Mouse (Mus musculus): Measurements from ENCODE around the gene Fastk. TPM values are rescaled to one million over a fixed set of nuclear protein-coding genes. Genes with fewer than 3 reads are reported as not detected.
"Not testable (repeated sequence)": the region's sequence is repeated elsewhere in the genome, so short reads cannot be mapped to it uniquely, and the experiment has no call there.

Gene Fastk
- polyA plus RNA-seq, 1 experiment from 2014 or later = 85.3 TPM

- Histone ChIP-seq H3K27me3 (no peaks in the 10 kb centered on the region), H3K4me2 (no peak overlapping the region), H3K9ac (no peak overlapping the region), H3K4me3 (no peak overlapping the region), H3K9me3 (replicated peaks) (no peaks in the 10 kb centered on the region), H3K36me3 (ENCODE audit: poor library complexity, severe bottlenecking) (peaks cover 33% of the 10 kb centered on the region), H3K4me1 (peaks cover 5% of the 10 kb centered on the region; the same call in 1 of the 2 replicates), H3K27ac (no peak overlapping the region)
- ATAC-seq = no peak
- WGBS = 87% methylated on average over 10 of the region's 10 CpGs
Observed at GRCm38 (mm10) chr5:24399686-24400085, 45.4 kb downstream of the Fastk start.

- not testable (repeated sequence) for H3K4me3 ChIP-seq; H3K9ac ChIP-seq; H3K4me2 ChIP-seq; ATAC-seq; H3K27ac ChIP-seq; H3K36me3 ChIP-seq (ENCODE audit: poor library complexity, severe bottlenecking); H3K9me3 ChIP-seq (replicated peaks); H3K27me3 ChIP-seq; H3K4me1 ChIP-seq
- 86% methylated on average over 6 of the region's 6 CpGs for WGBS
Observed at GRCm38 (mm10) chr5:24396254-24396653, 48.8 kb downstream of the Fastk start.

DNA sequence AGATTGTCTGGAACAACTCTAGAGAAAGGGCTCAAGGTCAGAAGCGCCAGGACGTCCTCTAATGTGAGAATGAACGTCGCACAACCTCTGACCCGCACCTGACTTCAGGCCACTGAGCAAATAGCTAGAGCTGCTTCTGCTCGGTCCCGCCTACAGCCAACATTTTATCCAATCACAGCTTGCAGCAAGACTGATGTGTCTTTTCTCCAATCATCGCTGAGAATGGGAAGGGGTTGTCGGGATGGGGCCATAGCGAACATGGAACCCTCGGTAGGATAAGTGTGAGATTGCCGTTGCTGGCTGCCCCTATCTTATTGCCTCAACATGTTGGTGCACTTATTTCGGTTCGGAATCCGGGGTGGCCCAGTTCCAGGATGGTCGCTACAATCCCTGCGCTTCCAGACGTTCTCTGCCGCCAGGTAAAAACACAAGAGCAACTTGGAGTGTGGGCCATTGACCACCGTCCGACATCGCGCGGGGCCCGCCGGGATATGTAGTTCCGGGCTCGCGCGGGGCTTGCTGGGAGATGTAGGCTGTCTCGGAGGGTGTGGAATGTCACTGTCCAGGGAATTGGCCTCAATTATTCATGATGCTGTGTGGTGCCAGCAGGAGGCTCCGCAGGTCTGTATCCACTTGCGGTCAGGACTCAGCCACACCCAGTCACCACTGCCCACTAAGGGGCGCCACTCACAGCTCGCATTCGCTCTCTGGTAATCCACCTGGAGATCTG, 50.8 kb downstream of the Fastk start:
- ATAC-seq = peak; percentile 97
- H3K4me3 ChIP-seq = peak overlapping the region; percentile 54
- peaks cover 22% of the 10 kb centered on the region for H3K27me3 ChIP-seq
- peak overlapping the region; percentile 62; the same call in 1 of the 2 replicates for H3K9ac ChIP-seq
- H3K36me3 ChIP-seq (ENCODE audit: poor library complexity, severe bottlenecking) = no peaks in the 10 kb centered on the region
- WGBS = under 1% methylated on average over 36 of the region's 36 CpGs
- no peaks in the 10 kb centered on the region for H3K9me3 ChIP-seq (replicated peaks)
- peaks cover 6% of the 10 kb centered on the region; the same call in 1 of the 2 replicates for H3K4me1 ChIP-seq
- H3K4me2 ChIP-seq = peak overlapping the region; percentile 65
- H3K27ac ChIP-seq = peak overlapping the region; percentile 75

- WGBS = 19% methylated on average over 7 of the region's 7 CpGs
Observed at GRCm38 (mm10) chr5:24393392-24393997, 51.6 kb downstream of the Fastk start, which contains the start of gene Abcb8. TSS of gene Abcb8 (plus strand) at chr5:24393663.

DNA sequence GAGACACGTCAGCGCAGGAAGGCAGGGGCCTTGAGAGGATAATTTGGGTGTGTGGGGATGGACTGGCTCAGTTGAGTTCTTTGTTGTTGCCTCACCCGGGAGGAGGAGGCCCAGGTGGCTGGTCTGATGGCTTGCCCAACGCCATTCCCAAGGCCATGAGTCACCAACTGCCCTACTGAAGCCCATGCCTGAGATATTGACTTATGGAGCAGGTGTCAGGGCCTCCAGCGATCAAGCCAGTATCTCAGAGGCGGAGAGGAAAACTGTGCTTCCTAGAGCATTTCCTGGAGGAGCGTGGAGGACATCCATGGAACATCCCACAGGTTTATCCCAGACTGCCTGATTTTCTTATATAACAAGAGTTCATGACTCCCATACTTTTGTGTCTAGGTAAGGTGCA, 52.4 kb downstream of the Fastk start:
- Histone ChIP-seq H3K36me3 (ENCODE audit: poor library complexity, severe bottlenecking) (no peaks in the 10 kb centered on the region), H3K4me3 (no peak overlapping the region), H3K4me1 (peaks cover 13% of the 10 kb centered on the region), H3K4me2 (no peak overlapping the region), H3K27me3 (peaks cover 37% of the 10 kb centered on the region), H3K27ac (no peak overlapping the region), H3K9me3 (replicated peaks) (no peaks in the 10 kb centered on the region), H3K9ac (no peak overlapping the region)
- WGBS = 78% methylated on average over 7 of the region's 7 CpGs
- ATAC-seq = no peak

More at GRCm38 (mm10) chr5:24393392-24393997, 51.6 kb downstream of the Fastk start, which contains the start of gene Abcb8:
- Histone ChIP-seq H3K9me3 (replicated peaks) (no peaks in the 10 kb centered on the region), H3K9ac (peak within 1 kb of the TSS; percentile 62; the same call in 1 of the 2 replicates), H3K27me3 (peaks cover 29% of the 10 kb centered on the region), H3K36me3 (ENCODE audit: poor library complexity, severe bottlenecking) (no peaks in the 10 kb centered on the region), H3K4me3 (peak within 1 kb of the TSS; percentile 54), H3K27ac (peak within 1 kb of the TSS; percentile 75), H3K4me1 (peaks cover 6% of the 10 kb centered on the region; the same call in 1 of the 2 replicates), H3K4me2 (peak within 1 kb of the TSS; percentile 65)
- no peak for ATAC-seq

GRCm38 (mm10) chr5:24391864-24392263, 53.2 kb downstream of the Fastk start, which contains the start of gene Atg9b:
TSS of gene Atg9b (minus strand) at chr5:24392143.
- H3K4me3 ChIP-seq = no peak within 1 kb of the TSS
- WGBS = 81% methylated on average over 7 of the region's 7 CpGs
- ATAC-seq = no peak

GRCm38 (mm10) chr5:24389658-24390020, 55.4 kb downstream of the Fastk start:
- Histone ChIP-seq H3K27ac (no peak overlapping the region), H3K27me3 (peaks cover 65% of the 10 kb centered on the region), H3K36me3 (ENCODE audit: poor library complexity, severe bottlenecking) (no peaks in the 10 kb centered on the region), H3K4me2 (no peak overlapping the region), H3K4me1 (peaks cover 17% of the 10 kb centered on the region), H3K4me3 (no peak overlapping the region), H3K9ac (no peak overlapping the region), H3K9me3 (replicated peaks) (no peaks in the 10 kb centered on the region)
- WGBS = 85% methylated on average over 4 of the region's 4 CpGs
- no peak for ATAC-seq

More at GRCm38 (mm10) chr5:24391864-24392263, 53.2 kb downstream of the Fastk start, which contains the start of gene Atg9b:
- Histone ChIP-seq H3K9ac (no peak within 1 kb of the TSS), H3K27me3 (peaks cover 46% of the 10 kb centered on the region), H3K36me3 (ENCODE audit: poor library complexity, severe bottlenecking) (no peaks in the 10 kb centered on the region), H3K4me2 (no peak within 1 kb of the TSS), H3K4me1 (peaks cover 22% of the 10 kb centered on the region), H3K9me3 (replicated peaks) (no peaks in the 10 kb centered on the region), H3K27ac (no peak within 1 kb of the TSS)

DNA sequence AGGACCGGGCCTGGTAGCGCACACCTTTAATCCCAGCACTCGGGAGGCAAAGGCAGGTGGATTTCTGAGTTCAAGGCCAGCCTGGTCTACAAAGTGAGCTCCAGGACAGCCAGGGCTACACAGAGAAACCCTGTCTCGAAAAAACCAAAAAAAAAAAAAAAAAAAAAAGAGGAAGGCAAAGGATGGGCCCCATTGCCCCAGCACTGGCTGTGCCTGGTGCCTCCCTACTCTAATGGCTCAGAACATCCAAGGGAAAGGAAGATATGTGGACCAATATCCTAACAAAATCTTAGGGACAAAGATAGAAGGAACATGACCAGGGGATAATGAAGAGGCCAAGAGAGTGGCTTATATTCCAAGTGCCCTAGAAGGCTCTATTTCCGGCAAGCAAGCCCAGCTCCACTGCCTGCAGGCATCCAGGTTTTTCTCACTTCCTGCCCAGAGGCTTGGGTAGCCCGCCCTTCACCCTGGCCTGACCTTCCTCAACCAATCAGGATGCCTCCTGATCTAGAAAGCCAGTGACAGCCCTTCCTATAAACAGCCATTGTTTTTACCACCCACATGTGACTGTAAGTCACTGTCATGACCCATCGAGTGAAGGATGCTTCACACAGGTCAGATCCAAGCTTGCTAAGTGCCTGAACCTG, 56.0 kb downstream of the Fastk start:
- Histone ChIP-seq H3K4me1 (peaks cover 17% of the 10 kb centered on the region), H3K4me3 (no peak overlapping the region), H3K36me3 (ENCODE audit: poor library complexity, severe bottlenecking) (no peaks in the 10 kb centered on the region), H3K9me3 (replicated peaks) (no peaks in the 10 kb centered on the region), H3K27ac (no peak overlapping the region), H3K9ac (0 out of 2 replicates have a peak overlapping the region, but pooled peaks have one; percentile 23), H3K4me2 (no peak overlapping the region), H3K27me3 (peaks cover 65% of the 10 kb centered on the region)
- ATAC-seq = no peak
- WGBS = 53% methylated on average over 7 of the region's 7 CpGs

Other genes with a start within 250 kb of the Fastk start
- 4.3 and 6.9 TPM in 2 replicates for gene Kcnh2, start 93.7 kb downstream of the Fastk start, polyA plus RNA-seq (2015; fragmentation: Nextera tagmentation; extraction: Ambion mirVana)
- gene Nos3, start 80.5 kb downstream of the Fastk start, polyA plus RNA-seq (2015; fragmentation: Nextera tagmentation; extraction: Ambion mirVana) = 5.6 and 5.9 TPM in 2 replicates
- gene Atg9b, start 53.1 kb downstream of the Fastk start, polyA plus RNA-seq (2015; fragmentation: Nextera tagmentation; extraction: Ambion mirVana) = 0.52 and 0.57 TPM in 2 replicates
- 39.0 and 48.1 TPM in 2 replicates for gene Abcb8, start 51.6 kb downstream of the Fastk start, polyA plus RNA-seq (2015; fragmentation: Nextera tagmentation; extraction: Ambion mirVana)
- 0.24 TPM in 1 of 2 replicates, not detected in the other for gene Asic3, start 31.9 kb downstream of the Fastk start, polyA plus RNA-seq (2015; fragmentation: Nextera tagmentation; extraction: Ambion mirVana)
- 80.7 and 84.0 TPM in 2 replicates for gene Cdk5, start 21.8 kb downstream of the Fastk start, polyA plus RNA-seq (2015; fragmentation: Nextera tagmentation; extraction: Ambion mirVana)
- 19.5 and 23.3 TPM in 2 replicates for gene Slc4a2, start 21.4 kb downstream of the Fastk start, polyA plus RNA-seq (2015; fragmentation: Nextera tagmentation; extraction: Ambion mirVana)
- 32.5 and 35.4 TPM in 2 replicates for gene Tmub1, start 2.6 kb upstream of the Fastk start, polyA plus RNA-seq (2015; fragmentation: Nextera tagmentation; extraction: Ambion mirVana)
- gene Agap3, start 6.9 kb upstream of the Fastk start, polyA plus RNA-seq (2015; fragmentation: Nextera tagmentation; extraction: Ambion mirVana) = 38.0 and 39.2 TPM in 2 replicates
- 0.90 and 0.97 TPM in 2 replicates for gene Gbx1, start 81.9 kb upstream of the Fastk start, polyA plus RNA-seq (2015; fragmentation: Nextera tagmentation; extraction: Ambion mirVana)
- gene Asb10, start 95.7 kb upstream of the Fastk start, polyA plus RNA-seq (2015; fragmentation: Nextera tagmentation; extraction: Ambion mirVana) = 0.06 and 0.15 TPM in 2 replicates
- 0.62 TPM in 2 replicates for gene 4931409K22Rik, start 111.5 kb upstream of the Fastk start, polyA plus RNA-seq (2015; fragmentation: Nextera tagmentation; extraction: Ambion mirVana)
- 117 and 124 TPM in 2 replicates for gene Abcf2, start 132.2 kb upstream of the Fastk start, polyA plus RNA-seq (2015; fragmentation: Nextera tagmentation; extraction: Ambion mirVana)
- 15.0 and 17.2 TPM in 2 replicates for gene Chpf2, start 141.5 kb upstream of the Fastk start, polyA plus RNA-seq (2015; fragmentation: Nextera tagmentation; extraction: Ambion mirVana)
- gene Smarcd3, start 179.1 kb upstream of the Fastk start, polyA plus RNA-seq (2015; fragmentation: Nextera tagmentation; extraction: Ambion mirVana) = 111 and 114 TPM in 2 replicates
- gene Nub1, start 240.2 kb upstream of the Fastk start, polyA plus RNA-seq (2015; fragmentation: Nextera tagmentation; extraction: Ambion mirVana) = 40.5 and 40.9 TPM in 2 replicates